Mouse (Mus musculus) stomach, embryonic 14.5 days (tissue): ENCODE data around the gene Acp6. TPM values are rescaled to one million over a fixed set of nuclear protein-coding genes. Genes with fewer than 3 reads are reported as not detected.
A peak's percentile ranks its signal among the peaks of the same experiment; 100 is the strongest.
"Not testable (repeated sequence)": the region's sequence is repeated elsewhere in the genome, so short reads cannot be mapped to it uniquely, and the experiment has no call there.

Experiments
- ATAC-seq: fragments of 200-750 bp; cut with Nextera tagmentation; 2 replicates; pipeline ENCODE4 v1.8.0; 2017; ENCODE audit warnings: low read depth, moderate TSS enrichment; ENCODE audit not compliant: insufficient number of reproducible peaks, insufficient read depth, low FRiP score
- H3K27ac ChIP-seq: fragments of 300-500 bp; sonication (generic); 2 replicates; pipeline ENCODE4 v1.5.1; 2014; ENCODE audit warnings: mild to moderate bottlenecking, low read length, moderate library complexity, mixed read lengths
- H3K27me3 ChIP-seq: fragments of 300-500 bp; sonication (generic); 2 replicates; pipeline ENCODE4 v1.6.1; 2014; ENCODE audit warnings: low read length, control low read depth, mixed read lengths; ENCODE audit not compliant: control insufficient read depth, insufficient read depth
- H3K36me3 ChIP-seq: fragments of 300-500 bp; sonication (generic); 2 replicates; pipeline ENCODE4 v1.6.1; 2014; ENCODE audit warnings: mild to moderate bottlenecking, control low read depth, low read length, moderate library complexity, mixed read lengths; ENCODE audit not compliant: control insufficient read depth, insufficient read depth
- H3K4me1 ChIP-seq: fragments of 300-500 bp; sonication (generic); 2 replicates; pipeline ENCODE4 v1.6.1; 2014; ENCODE audit warnings: low read length, control low read depth, mixed read lengths; ENCODE audit not compliant: control insufficient read depth, insufficient read depth
- H3K4me2 ChIP-seq: fragments of 300-500 bp; sonication (generic); replicated peaks from 2 replicates; pipeline ENCODE4 v1.6.1; 2014; ENCODE audit warnings: low read depth, low read length, control low read depth
- H3K4me3 ChIP-seq: fragments of 300-500 bp; sonication (generic); 2 replicates; pipeline ENCODE4 v1.5.1; 2014; ENCODE audit warnings: low read depth, low read length, control low read depth
- H3K9ac ChIP-seq: fragments of 300-500 bp; sonication (generic); replicated peaks from 2 replicates; pipeline ENCODE4 v1.6.1; 2014; ENCODE audit warnings: low read depth, mild to moderate bottlenecking, control low read depth, low read length, moderate library complexity, mixed read lengths
- H3K9me3 ChIP-seq: fragments of 300-500 bp; sonication (generic); 2 replicates; pipeline ENCODE4 v1.6.1; 2016; ENCODE audit warnings: low read depth, low read length, control low read depth; ENCODE audit not compliant: control insufficient read depth
- WGBS: fragments of 180-500 bp; shearing (Covaris S2); extraction: QIAGEN DNeasy Blood & Tissue Kit; methylation state at CpG from one replicate; pipeline ENCODE4 v1.1.7; 2014; 5-methylcytosine and 5-hydroxymethylcytosine counted together
- polyA plus RNA-seq: library from polyadenylated mRNA; unstranded; fragments of >200 nt; fragmentation: Nextera tagmentation; extraction: Ambion mirVana; gene quantifications from 2 replicates; pipeline ENCODE4 v1.2.1, GENCODE M21; 2014

The Acp6 gene
- polyA plus RNA-seq = 48.4 and 51.9 TPM in 2 replicates

GRCm38 (mm10) chr3:97158611-97159508 is at the start of gene Acp6:
Acp6 (plus strand) TSS chr3:97158777.
- peak within 1 kb of the TSS; percentile 71 for H3K27ac ChIP-seq
- peak; percentile 92 for ATAC-seq
- H3K9ac ChIP-seq = peak within 1 kb of the TSS; percentile 58
- no peaks in the 10 kb centered on the region for H3K27me3 ChIP-seq
- no peaks in the 10 kb centered on the region for H3K36me3 ChIP-seq
- WGBS = under 1% methylated on average over 54 of the region's 54 CpGs
- H3K9me3 ChIP-seq = no peaks in the 10 kb centered on the region
- peaks cover 4% of the 10 kb centered on the region; the same call in 1 of the 2 replicates for H3K4me1 ChIP-seq
- peak within 1 kb of the TSS; percentile 82 for H3K4me3 ChIP-seq
- H3K4me2 ChIP-seq = peak within 1 kb of the TSS; percentile 65

GRCm38 (mm10) chr3:97117511-97117910 is 41.1 kb upstream of the Acp6 start:
- Histone ChIP-seq H3K9me3 (no peaks in the 10 kb centered on the region), H3K27ac (no peak overlapping the region), H3K4me3 (no peak overlapping the region), H3K4me1 (no peaks in the 10 kb centered on the region), H3K4me2 (no peak overlapping the region), H3K27me3 (no peaks in the 10 kb centered on the region), H3K36me3 (no peaks in the 10 kb centered on the region), H3K9ac (no peak overlapping the region)
- ATAC-seq = no peak
- WGBS = 86% methylated on average over 6 of the region's 6 CpGs

- Histone ChIP-seq H3K9me3 (no peaks in the 10 kb centered on the region), H3K4me3 (no peak overlapping the region), H3K36me3 (no peaks in the 10 kb centered on the region), H3K27ac (no peak overlapping the region), H3K4me1 (no peaks in the 10 kb centered on the region), H3K27me3 (no peaks in the 10 kb centered on the region), H3K9ac (no peak overlapping the region), H3K4me2 (no peak overlapping the region)
- WGBS = 51% methylated on average over 12 of the region's 12 CpGs
- no peak for ATAC-seq
Observed at GRCm38 (mm10) chr3:97118313-97118712, 40.3 kb upstream of the Acp6 start.

- ATAC-seq = no peak
- Histone ChIP-seq H3K9me3 (no peaks in the 10 kb centered on the region), H3K4me1 (0 out of 2 replicates have a peak, but pooled peaks cover 2% of the 10 kb centered on the region), H3K36me3 (no peaks in the 10 kb centered on the region), H3K4me2 (no peak overlapping the region), H3K4me3 (no peak overlapping the region), H3K27me3 (no peaks in the 10 kb centered on the region), H3K27ac (no peak overlapping the region), H3K9ac (no peak overlapping the region)
- 51% methylated on average over 7 of the region's 7 CpGs for WGBS
Observed at GRCm38 (mm10) chr3:97124193-97124592, 34.4 kb upstream of the Acp6 start.

- 84% methylated on average over 4 of the region's 4 CpGs for WGBS
- no peak for ATAC-seq
- no peaks in the 10 kb centered on the region for H3K27me3 ChIP-seq
Observed at GRCm38 (mm10) chr3:97129410-97129809, 29.2 kb upstream of the Acp6 start.

GRCm38 (mm10) chr3:97137666-97138065 is 20.9 kb upstream of the Acp6 start:
- H3K36me3 ChIP-seq, ATAC-seq, H3K4me1 ChIP-seq, H3K9ac ChIP-seq, H3K27me3 ChIP-seq, H3K4me2 ChIP-seq, H3K9me3 ChIP-seq, H3K27ac ChIP-seq, H3K4me3 ChIP-seq: not testable (repeated sequence)
- WGBS = 91% methylated on average over 1 of the region's 1 CpGs

More at GRCm38 (mm10) chr3:97129410-97129809, 29.2 kb upstream of the Acp6 start:
- no peaks in the 10 kb centered on the region for H3K4me1 ChIP-seq
- H3K9me3 ChIP-seq = no peaks in the 10 kb centered on the region
- no peak overlapping the region for H3K4me2 ChIP-seq
- H3K9ac ChIP-seq = no peak overlapping the region
- no peak overlapping the region for H3K27ac ChIP-seq
- no peak overlapping the region for H3K4me3 ChIP-seq
- H3K36me3 ChIP-seq = no peaks in the 10 kb centered on the region

- Histone ChIP-seq H3K4me3 (no peak overlapping the region), H3K36me3 (no peaks in the 10 kb centered on the region), H3K4me1 (no peaks in the 10 kb centered on the region), H3K9me3 (no peaks in the 10 kb centered on the region), H3K27me3 (no peaks in the 10 kb centered on the region), H3K9ac (no peak overlapping the region), H3K4me2 (no peak overlapping the region), H3K27ac (no peak overlapping the region)
- 41% methylated on average over 2 of the region's 2 CpGs for WGBS
- no peak for ATAC-seq
Observed at GRCm38 (mm10) chr3:97151092-97151491, 7.5 kb upstream of the Acp6 start.

- H3K4me2 ChIP-seq = no peak overlapping the region
- H3K27me3 ChIP-seq = no peaks in the 10 kb centered on the region
- H3K36me3 ChIP-seq = no peaks in the 10 kb centered on the region
- H3K27ac ChIP-seq = no peak overlapping the region
- H3K9me3 ChIP-seq = no peaks in the 10 kb centered on the region
- H3K4me3 ChIP-seq = no peak overlapping the region
- no peak for ATAC-seq
- H3K4me1 ChIP-seq = peaks cover 4% of the 10 kb centered on the region; the same call in 1 of the 2 replicates
- WGBS = 91% methylated on average over 6 of the region's 6 CpGs
- H3K9ac ChIP-seq = no peak overlapping the region
Observed at GRCm38 (mm10) chr3:97156431-97156830, 2.1 kb upstream of the Acp6 start.
